Mouse (Mus musculus): Measurements from ENCODE around the gene Ptpdc1. TPM values are rescaled to one million over a fixed set of nuclear protein-coding genes. Genes with fewer than 3 reads are reported as not detected.

The Ptpdc1 gene
- polyA plus RNA-seq, 1 experiment from 2014 or later, result 1.4 TPM

DNA sequence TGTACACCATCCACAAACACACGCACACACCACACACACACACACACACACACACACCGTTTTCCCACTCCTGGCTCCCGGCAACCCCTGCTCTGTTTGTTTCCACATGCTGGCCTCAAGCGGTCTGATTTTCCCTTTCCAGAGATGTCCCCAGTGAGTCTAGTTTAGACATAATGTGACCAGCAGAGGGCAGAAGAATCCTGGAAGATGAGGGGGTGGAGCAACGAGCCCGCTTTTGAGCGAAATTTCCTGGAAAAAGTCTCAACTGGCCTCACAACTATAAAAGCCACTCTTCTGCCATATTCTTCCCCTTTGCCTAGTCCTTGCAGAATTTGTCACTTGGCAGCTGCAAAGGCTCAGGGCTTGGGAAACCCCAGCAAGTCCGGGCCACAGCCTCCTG, 30.2 kb upstream of the Ptpdc1 start:
- DNase-seq (ENCODE audit: low spot score), result peak; percentile 41

DNA sequence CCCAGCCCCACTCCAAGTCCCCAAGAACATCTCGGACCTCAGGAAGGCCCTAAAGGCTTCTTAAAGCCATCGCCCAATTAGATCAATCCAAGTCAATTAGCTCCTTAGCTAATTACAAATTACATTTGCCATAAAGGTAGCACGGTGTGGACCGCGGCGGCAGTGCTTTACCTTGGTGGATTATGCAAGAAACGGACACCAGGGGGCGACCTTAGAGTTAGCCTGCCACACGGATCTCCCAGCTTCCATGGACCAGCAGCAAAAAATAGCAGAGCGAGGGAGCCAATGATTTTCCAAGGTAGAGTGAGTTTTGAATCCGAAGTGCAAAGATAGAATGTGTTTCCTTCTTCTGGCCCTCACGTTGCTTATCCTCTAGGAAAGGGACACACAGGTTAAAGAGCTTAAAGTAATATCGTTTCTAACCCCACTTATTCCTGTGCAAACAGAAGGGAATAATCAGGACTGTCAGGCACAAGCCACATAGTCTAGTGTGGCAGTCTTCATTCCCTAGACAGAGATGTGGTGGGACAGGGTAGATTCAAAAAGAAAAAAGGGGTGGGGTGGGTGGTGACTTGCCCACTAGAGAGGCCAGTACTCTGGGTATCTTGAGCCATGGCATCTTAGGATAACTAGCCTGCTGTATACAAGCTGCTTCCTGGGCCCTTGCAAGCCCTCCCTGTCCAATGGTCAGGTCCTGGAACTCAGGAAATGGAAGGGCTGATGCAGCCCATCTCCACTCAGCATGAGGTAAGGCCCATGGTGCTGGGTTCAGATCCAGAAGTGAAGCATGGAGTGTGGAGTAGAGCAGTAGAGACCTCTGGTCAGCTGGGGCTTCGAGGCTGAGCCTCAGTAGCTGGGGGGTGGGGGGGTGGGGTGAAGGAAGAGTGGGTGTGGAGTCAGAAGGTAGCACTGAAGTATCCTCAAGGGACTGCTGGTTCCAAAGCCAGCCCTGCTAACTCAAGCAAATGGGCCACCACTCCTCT, 28.6 kb upstream of the Ptpdc1 start:
- peak; percentile 55 for DNase-seq (ENCODE audit: low spot score)

- no peak for DNase-seq (ENCODE audit: low spot score)
These were observed 25.9 kb upstream of the Ptpdc1 start for GRCm38 (mm10) chr13:48651132-48652065.

DNA sequence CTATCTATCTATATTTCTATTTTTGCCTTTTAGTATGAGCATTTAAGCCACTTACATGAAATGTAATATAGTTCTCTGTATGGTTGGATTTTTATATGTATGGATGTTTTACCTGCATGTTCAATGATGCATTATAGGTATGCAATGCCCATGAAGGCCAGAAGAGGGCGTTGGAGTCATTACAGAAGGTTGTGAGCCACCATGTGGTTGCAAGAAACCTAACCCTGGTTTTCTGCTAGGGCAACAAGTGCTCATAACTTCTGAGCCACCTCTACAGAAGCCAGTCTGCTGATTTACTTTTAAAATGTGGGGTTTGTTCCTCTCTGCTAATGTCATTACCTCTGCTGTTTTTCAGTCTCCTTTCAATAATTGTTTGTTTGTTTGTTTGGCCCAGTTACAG, 25.2 kb upstream of the Ptpdc1 start:
- peak; percentile 54 for DNase-seq (ENCODE audit: low spot score)

DNA sequence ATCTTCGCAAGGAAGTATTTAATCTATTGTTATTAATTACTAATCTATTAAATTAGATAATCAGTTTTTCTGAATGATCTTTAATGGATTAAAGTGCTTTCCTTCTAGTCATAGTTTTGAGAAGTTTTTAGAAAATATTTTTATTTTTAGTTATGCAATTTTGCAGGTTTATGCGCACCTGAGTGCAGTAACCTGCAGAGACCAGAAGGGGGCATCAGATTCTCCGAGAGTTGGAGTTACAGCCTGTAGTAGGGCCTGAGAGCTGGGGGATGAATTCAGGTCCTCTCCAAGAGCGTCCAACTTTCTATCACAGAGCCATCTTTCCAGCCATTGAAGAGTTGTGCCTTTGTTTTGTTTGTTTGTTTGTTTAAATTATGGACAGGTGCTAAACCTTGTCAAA, 21.2 kb upstream of the Ptpdc1 start:
- DNase-seq (ENCODE audit: low spot score), result no peak

DNA sequence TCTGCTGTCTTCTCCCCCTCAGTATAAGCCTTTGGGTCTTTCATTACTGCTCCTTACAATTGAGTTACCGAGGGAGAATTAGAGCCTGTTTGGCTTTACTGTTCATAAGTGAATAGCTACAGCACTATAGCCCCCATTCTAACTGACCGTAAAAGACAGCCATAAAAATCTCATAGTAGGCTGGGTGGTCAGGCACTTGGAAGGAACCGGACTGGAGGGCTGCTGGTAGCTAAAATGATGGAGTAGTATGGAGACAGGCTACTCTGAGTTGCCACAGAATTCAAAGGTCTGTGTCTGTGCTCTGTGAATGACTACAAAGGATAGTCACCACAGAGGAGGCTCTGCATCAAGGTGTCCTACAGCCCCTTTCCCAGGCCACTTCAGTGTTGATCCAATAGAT, 18.5 kb upstream of the Ptpdc1 start:
- no peak for DNase-seq (ENCODE audit: low spot score)

GRCm38 (mm10) chr13:48643072-48643471, 17.6 kb upstream of the Ptpdc1 start:
- no peak for DNase-seq (ENCODE audit: low spot score)

GRCm38 (mm10) chr13:48639570-48639969, 14.1 kb upstream of the Ptpdc1 start:
- DNase-seq (ENCODE audit: low spot score), result peak; percentile 72

DNA sequence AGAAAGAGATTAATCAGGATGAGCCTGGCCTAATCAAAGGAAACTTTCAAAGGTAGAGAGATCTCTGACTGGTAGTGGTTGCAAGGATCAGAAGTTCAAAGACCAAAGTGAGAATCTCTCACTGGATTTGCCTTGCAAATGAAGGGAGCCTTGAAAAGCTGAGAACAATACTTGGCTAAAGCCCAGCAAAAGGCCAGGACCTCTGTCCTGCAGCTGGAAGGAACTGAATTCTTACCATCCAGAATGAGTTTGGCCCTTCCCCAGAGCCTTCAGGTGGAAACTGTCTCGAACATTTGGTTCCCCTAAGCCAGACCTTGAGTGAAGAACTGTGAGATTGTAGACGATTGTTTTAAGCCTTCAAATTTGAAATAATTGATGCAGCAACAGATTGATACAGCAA, 12.2 kb upstream of the Ptpdc1 start:
- no peak for DNase-seq (ENCODE audit: low spot score)

- DNase-seq (ENCODE audit: low spot score), result no peak
These were observed 6.2 kb upstream of the Ptpdc1 start for GRCm38 (mm10) chr13:48631691-48632090.

DNA sequence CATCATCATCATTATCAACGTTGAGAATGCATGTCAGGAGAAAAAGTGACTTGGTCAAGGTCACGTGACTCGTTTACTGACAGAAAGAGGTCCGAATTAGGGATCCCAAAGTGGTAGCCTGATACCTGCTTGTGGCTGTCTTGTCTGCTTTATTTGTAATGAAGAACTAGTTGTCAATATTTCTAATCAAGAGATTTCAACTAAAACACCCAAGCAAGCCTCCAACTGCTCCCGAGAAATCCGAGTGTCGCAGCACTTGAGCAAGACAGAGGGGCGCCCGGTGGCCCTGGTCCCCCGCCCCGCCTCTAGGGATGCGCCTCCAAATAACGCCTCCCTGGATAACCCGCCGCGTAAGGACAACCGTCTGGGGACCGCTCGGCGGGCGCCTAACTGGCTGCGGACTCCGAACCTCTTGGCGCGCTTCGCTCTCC, 481 bp downstream of the Ptpdc1 start:
- no peak for DNase-seq (ENCODE audit: low spot score)

DNA sequence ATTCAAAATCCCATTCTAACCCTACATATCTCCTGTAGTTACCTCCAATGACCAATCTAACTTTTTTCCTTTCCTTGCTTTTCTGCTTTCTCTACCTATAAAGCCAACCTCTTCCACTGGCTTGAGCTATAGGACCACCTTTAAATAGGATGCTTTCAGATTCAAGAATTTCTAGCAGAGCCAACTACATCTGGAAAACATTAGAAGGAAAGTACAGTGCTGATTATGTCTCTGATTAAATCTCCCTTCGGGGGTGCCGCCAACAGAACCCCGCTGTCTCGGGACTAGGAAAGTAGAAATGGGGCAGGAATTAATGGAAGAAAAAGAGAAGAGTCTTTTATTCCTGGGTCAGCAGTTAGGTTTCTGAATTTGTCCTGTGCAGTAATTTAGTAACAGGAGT, 6.6 kb downstream of the Ptpdc1 start:
- DNase-seq (ENCODE audit: low spot score), result no peak

- no peak for DNase-seq (ENCODE audit: low spot score)
These were observed 7.7 kb downstream of the Ptpdc1 start for GRCm38 (mm10) chr13:48617774-48618173.

DNA sequence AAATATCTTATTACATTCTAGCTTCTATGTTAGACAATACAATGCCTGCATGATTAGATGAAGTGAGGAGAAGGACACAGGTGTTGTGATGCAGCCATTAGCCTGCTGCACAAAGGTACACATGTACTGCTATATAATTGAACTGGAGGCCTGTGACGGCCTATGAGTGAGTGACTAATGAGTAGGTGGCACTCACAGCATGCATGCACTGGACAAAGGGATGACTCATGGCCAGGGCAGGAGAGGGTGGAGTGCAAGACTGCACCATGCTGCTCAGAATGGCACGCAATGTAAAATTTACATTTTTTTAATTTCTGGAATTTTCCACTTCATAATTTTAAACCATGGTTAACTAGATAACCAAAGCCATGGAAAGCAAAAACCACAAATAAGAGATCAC, 10.9 kb downstream of the Ptpdc1 start:
- no peak for DNase-seq (ENCODE audit: low spot score)

- no peak for DNase-seq (ENCODE audit: low spot score)
These were observed 16.4 kb downstream of the Ptpdc1 start for GRCm38 (mm10) chr13:48609106-48609505.

DNA sequence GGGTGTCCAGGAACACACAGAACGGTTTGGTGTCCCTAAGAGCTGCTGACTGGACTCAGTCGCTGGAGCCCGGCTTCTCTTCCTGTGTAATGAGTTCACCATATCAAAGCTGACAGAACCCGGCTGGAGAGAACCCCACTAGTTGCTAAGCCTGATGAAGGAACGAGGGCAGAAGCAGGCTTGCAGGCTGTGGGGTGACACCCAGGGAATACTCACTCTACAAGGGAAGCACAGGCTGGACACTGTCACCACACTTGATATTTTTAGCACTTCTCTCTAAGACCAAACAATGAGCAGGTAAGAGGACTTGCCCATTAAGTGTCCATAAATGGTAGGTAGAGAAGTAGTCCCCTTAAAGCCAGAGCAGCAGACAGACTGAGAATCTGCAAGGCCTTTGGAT, 20.9 kb downstream of the Ptpdc1 start:
- no peak for DNase-seq (ENCODE audit: low spot score)

DNA sequence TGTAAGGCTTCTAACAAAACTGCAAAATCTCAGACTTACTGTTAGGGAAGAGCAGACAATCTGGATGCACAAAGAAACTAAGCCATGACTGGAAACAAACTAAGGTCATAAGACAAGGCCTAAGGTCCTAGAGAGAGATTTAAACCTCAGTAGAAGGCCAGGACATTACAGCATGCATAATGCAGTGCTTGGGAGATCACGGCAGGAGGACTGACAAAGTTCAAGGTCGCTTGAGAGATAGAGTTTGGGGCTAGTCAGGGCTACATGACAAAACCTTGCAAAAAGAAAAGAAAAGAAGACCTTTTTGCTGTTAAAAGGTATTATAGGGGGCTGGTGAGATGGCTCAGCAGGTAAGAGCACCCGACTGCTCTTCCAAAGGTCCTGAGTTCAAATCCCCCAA, 22.2 kb downstream of the Ptpdc1 start:
- DNase-seq (ENCODE audit: low spot score), result no peak

- no peak for DNase-seq (ENCODE audit: low spot score)
These were observed 30.9 kb downstream of the Ptpdc1 start for GRCm38 (mm10) chr13:48594605-48595004.

DNA sequence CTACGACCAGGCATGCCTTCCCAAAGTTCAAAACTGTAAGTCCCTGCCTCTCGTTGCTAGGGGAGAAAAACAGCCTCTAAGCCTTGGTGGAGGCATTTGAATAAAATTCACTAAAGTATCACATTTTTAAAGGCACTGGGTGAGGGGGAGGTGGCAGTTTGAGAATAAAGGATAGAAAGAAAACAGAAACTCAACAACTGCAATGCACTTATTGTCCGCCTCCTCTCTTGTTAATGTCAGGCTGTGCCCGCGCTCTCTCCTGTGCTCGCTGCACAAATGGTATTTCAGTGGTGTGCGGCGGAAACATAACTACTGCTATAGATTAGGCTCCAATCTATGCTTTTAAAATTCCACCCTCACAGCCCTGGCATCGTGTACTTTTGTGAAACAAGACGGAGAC, 31.4 kb downstream of the Ptpdc1 start:
- DNase-seq (ENCODE audit: low spot score), result no peak

DNA sequence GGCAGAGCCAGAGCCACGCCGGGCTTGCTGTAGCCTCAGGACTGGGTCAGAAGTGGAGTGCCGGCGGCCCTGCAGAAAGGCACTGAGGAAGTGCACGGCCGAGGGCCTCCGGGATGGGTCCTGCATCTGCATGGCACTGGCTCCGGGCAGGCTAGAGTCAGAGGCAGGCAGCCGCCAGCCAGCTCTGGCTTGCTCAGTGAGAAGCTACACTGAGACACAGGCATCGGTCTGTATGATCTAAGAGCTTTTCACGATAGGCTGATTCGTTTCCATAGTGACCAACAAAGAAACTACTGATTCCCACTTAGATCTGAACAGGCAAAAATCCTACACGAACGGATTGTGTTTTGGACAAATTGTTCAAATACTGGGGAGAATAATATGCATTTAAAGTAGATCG, 32.3 kb downstream of the Ptpdc1 start:
- DNase-seq (ENCODE audit: low spot score), result no peak

DNA sequence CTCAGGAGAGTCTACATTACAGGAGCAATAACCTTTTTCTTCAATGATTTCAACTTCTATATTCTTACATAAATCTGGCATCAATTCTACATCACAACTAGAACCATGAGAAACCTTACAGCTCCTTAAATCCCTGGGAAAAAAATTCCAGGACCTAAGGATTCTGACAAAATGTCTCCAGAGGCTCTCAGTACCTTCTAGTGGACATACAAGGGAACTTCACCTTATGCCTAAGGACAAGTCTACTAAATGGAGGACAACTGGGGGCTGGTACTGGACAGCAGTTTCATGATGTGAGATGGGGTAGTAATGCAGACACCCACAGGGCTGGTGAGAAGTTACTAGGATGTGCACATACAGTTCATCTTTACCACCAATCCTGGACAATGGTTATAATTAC, 34.7 kb downstream of the Ptpdc1 start:
- DNase-seq (ENCODE audit: low spot score), result no peak

- DNase-seq (ENCODE audit: low spot score), result no peak
These were observed 38.1 kb downstream of the Ptpdc1 start for GRCm38 (mm10) chr13:48587354-48587753.
